Mouse (Mus musculus): Measurements from ENCODE around the gene Ak8.

DNA sequence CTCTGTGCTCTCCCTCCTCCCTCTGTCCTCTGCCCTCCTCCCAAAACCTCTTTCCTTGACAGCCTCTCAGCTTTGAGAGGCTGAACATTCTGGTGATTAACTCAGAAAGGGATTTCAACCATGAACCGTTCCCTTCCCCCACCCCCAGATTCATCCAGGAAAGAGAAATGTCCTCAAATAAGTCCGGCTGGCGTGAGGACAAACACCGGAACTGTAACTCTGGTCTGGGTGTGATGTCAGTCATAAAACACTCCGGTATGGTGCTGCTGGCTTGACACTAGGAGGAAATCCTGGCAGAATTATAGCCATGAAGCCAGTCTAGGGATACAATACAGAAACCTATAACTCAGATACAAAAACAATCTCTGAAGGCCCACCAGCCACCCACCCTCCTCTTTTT is 70.7 kb downstream of the Ak8 start:
- TF ChIP-seq CTCF (IDR thresholded peaks at IDR 0.05; ENCODE audit: insufficient read depth, low read length): no peak
- TF ChIP-seq POLR2A (IDR thresholded peaks at IDR 0.05; ENCODE audit: borderline replicate concordance, extremely low read depth, low read depth, low read length): no peak
